Mouse (Mus musculus): ENCODE results near the gene Creb1. TPM values are rescaled to one million over a fixed set of nuclear protein-coding genes. Genes with fewer than 3 reads are reported as not detected.
"Not testable (repeated sequence)": the region's sequence is repeated elsewhere in the genome, so short reads cannot be mapped to it uniquely, and the experiment has no call there.

Gene Creb1
- polyA plus RNA-seq, 1 experiment = 16.2 TPM

DNA sequence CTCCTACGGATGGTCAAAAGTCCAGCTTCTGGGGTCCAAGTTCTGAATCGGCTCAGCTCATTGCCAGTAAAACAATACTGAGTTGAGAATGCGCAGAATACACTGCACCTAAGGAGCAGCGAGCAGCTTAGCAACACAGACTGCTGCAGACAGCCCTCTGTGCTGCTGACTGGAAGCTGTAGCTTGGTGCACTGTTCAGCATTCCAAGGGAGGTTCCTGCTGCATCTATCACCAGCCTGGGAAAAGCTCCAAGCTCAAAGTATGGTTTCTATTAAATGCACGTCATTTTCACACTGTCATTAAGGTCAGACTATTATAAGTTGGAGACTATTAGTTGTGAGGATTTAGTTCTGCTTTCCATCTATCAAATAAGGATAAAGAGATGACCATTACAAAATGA, 88.7 kb downstream of the Creb1 start:
- TF ChIP-seq POLR2A (IDR thresholded peaks at IDR 0.05; ENCODE audit: borderline replicate concordance, insufficient read depth, low read length) (no peak), CTCF (IDR thresholded peaks at IDR 0.05; ENCODE audit: borderline replicate concordance, insufficient read depth, low read depth, low read length) (no peak)
- 82% methylated on average over 5 of the region's 5 CpGs for WGBS
- no peak for DNase-seq
- Histone ChIP-seq H3K27me3 (ENCODE audit: control insufficient read depth, insufficient read depth, low read length) (no peaks in the 10 kb centered on the region), H3K27ac (ENCODE audit: insufficient read depth, low read length) (no peak overlapping the region), H3K4me3 (replicated peaks; ENCODE audit: insufficient read depth, low read depth, low read length) (no peak overlapping the region), H3K4me1 (ENCODE audit: control insufficient read depth, insufficient read depth, low read length) (no peaks in the 10 kb centered on the region; the same call in none of the 2 replicates)

- Histone ChIP-seq H3K4me1 (ENCODE audit: control insufficient read depth, insufficient read depth, low read length) (no peaks in the 10 kb centered on the region; the same call in 1 of the 2 replicates), H3K27ac (ENCODE audit: insufficient read depth, low read length) (no peak overlapping the region), H3K27me3 (ENCODE audit: control insufficient read depth, insufficient read depth, low read length) (no peaks in the 10 kb centered on the region), H3K4me3 (replicated peaks; ENCODE audit: insufficient read depth, low read depth, low read length) (no peak overlapping the region)
- WGBS = 48% methylated on average over 12 of the region's 12 CpGs
- no peak for TF ChIP-seq POLR2A (IDR thresholded peaks at IDR 0.05; ENCODE audit: borderline replicate concordance, insufficient read depth, low read length)
- no peak for TF ChIP-seq CTCF (IDR thresholded peaks at IDR 0.05; ENCODE audit: borderline replicate concordance, insufficient read depth, low read depth, low read length)
- DNase-seq = no peak
These were observed 91.4 kb downstream of the Creb1 start for GRCm38 (mm10) chr1:64623558-64624435.

GRCm38 (mm10) chr1:64625214-64625613, 92.8 kb downstream of the Creb1 start:
- TF ChIP-seq POLR2A (IDR thresholded peaks at IDR 0.05; ENCODE audit: borderline replicate concordance, insufficient read depth, low read length) (no peak), CTCF (IDR thresholded peaks at IDR 0.05; ENCODE audit: borderline replicate concordance, insufficient read depth, low read depth, low read length) (no peak)
- DNase-seq = no peak
- no peak overlapping the region for H3K27ac ChIP-seq (ENCODE audit: insufficient read depth, low read length)
- no peaks in the 10 kb centered on the region for H3K27me3 ChIP-seq (ENCODE audit: control insufficient read depth, insufficient read depth, low read length)
- no peak overlapping the region for H3K4me3 ChIP-seq (replicated peaks; ENCODE audit: insufficient read depth, low read depth, low read length)
- H3K4me1 ChIP-seq (ENCODE audit: control insufficient read depth, insufficient read depth, low read length) = no peaks in the 10 kb centered on the region; the same call in 1 of the 2 replicates

DNA sequence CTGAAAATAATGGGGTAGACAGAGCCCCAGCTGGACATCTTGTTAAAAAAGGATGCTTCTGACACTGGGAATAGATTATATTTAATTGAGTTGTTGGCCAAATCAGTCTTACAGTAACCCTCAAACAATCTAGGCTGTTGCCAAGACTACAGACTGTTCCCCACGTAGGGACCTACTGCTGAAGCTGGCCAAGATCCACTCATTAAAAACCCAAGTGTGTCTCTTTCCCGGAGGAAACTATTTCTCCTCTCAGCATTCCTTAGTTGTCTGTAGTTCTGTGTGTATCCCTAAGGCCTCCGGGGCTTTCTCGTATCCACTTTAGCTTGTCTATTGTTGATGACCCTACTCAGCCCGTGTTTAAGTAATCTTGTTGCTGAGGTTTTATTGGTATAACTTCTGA, 99.1 kb downstream of the Creb1 start:
- TF ChIP-seq POLR2A (IDR thresholded peaks at IDR 0.05; ENCODE audit: borderline replicate concordance, insufficient read depth, low read length) (no peak), CTCF (IDR thresholded peaks at IDR 0.05; ENCODE audit: borderline replicate concordance, insufficient read depth, low read depth, low read length) (no peak)
- Histone ChIP-seq H3K27me3 (ENCODE audit: control insufficient read depth, insufficient read depth, low read length) (no peaks in the 10 kb centered on the region; the same call in 1 of the 2 replicates), H3K4me3 (replicated peaks; ENCODE audit: insufficient read depth, low read depth, low read length) (no peak overlapping the region), H3K4me1 (ENCODE audit: control insufficient read depth, insufficient read depth, low read length) (no peaks in the 10 kb centered on the region), H3K27ac (ENCODE audit: insufficient read depth, low read length) (no peak overlapping the region)
- DNase-seq = no peak
- 23% methylated on average over 5 of the region's 5 CpGs for WGBS

DNA sequence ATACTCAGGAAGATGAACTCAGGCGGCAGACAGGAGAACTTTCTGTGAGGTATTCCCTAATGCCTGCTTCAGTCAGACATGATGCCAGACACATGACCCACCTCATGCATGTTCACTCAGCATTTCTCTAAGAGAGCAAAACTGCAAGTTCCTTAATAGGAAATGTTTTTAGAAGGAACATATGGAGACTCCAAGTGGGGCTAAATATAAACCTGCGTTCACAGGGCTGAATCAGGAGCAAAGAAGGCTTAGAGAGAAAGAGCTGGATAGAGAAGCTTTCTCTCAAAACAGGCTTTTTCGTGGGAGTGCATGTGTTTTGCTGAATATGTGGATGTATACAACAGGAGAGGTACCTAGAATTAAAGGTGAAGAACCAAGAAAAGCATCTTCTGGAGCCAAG, 100.8 kb downstream of the Creb1 start:
- WGBS = 64% methylated on average over 3 of the region's 3 CpGs
- Histone ChIP-seq H3K4me1 (ENCODE audit: control insufficient read depth, insufficient read depth, low read length) (no peaks in the 10 kb centered on the region), H3K4me3 (replicated peaks; ENCODE audit: insufficient read depth, low read depth, low read length) (no peak overlapping the region), H3K27me3 (ENCODE audit: control insufficient read depth, insufficient read depth, low read length) (no peaks in the 10 kb centered on the region; the same call in 1 of the 2 replicates), H3K27ac (ENCODE audit: insufficient read depth, low read length) (no peak overlapping the region)
- no peak for TF ChIP-seq CTCF (IDR thresholded peaks at IDR 0.05; ENCODE audit: borderline replicate concordance, insufficient read depth, low read depth, low read length)
- no peak for TF ChIP-seq POLR2A (IDR thresholded peaks at IDR 0.05; ENCODE audit: borderline replicate concordance, insufficient read depth, low read length)
- no peak for DNase-seq

GRCm38 (mm10) chr1:64635624-64636023, 103.2 kb downstream of the Creb1 start:
- Histone ChIP-seq H3K27me3 (ENCODE audit: control insufficient read depth, insufficient read depth, low read length) (no peaks in the 10 kb centered on the region; the same call in 1 of the 2 replicates), H3K4me1 (ENCODE audit: control insufficient read depth, insufficient read depth, low read length) (no peaks in the 10 kb centered on the region), H3K4me3 (replicated peaks; ENCODE audit: insufficient read depth, low read depth, low read length) (no peak overlapping the region), H3K27ac (ENCODE audit: insufficient read depth, low read length) (no peak overlapping the region)
- WGBS = 70% methylated on average over 2 of the region's 2 CpGs
- no peak for DNase-seq
- no peak for TF ChIP-seq POLR2A (IDR thresholded peaks at IDR 0.05; ENCODE audit: borderline replicate concordance, insufficient read depth, low read length)
- no peak for TF ChIP-seq CTCF (IDR thresholded peaks at IDR 0.05; ENCODE audit: borderline replicate concordance, insufficient read depth, low read depth, low read length)

DNA sequence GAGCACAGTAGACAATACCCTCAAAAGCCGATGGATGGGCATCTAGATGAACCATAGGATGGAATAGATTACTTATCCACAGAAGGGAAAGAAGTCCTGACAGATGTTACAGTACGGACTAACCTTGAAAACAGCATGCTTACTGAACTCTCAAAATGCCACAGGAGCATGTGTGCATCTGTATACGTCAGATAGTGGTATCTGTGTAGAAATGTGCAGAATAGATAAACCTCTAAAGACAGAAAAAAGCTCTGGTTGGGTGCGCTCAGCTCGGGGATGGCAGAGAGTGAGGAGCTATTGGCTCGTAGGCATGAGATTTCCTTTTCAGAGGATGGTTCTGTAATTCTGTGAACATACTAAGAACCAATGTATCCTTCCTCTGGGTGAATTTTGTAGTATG, 106.8 kb downstream of the Creb1 start:
- Histone ChIP-seq H3K27ac (ENCODE audit: insufficient read depth, low read length) (no peak overlapping the region), H3K4me3 (replicated peaks; ENCODE audit: insufficient read depth, low read depth, low read length) (no peak overlapping the region), H3K4me1 (ENCODE audit: control insufficient read depth, insufficient read depth, low read length) (no peaks in the 10 kb centered on the region), H3K27me3 (ENCODE audit: control insufficient read depth, insufficient read depth, low read length) (no peaks in the 10 kb centered on the region)
- TF ChIP-seq CTCF (IDR thresholded peaks at IDR 0.05; ENCODE audit: borderline replicate concordance, insufficient read depth, low read depth, low read length) (no peak), POLR2A (IDR thresholded peaks at IDR 0.05; ENCODE audit: borderline replicate concordance, insufficient read depth, low read length) (no peak)
- no peak for DNase-seq
- WGBS = 97% methylated on average over 6 of the region's 6 CpGs

GRCm38 (mm10) chr1:64641069-64641468, 108.6 kb downstream of the Creb1 start:
- no peak overlapping the region for H3K4me3 ChIP-seq (replicated peaks; ENCODE audit: insufficient read depth, low read depth, low read length)
- 24% methylated on average over 6 of the region's 6 CpGs for WGBS
- H3K27me3 ChIP-seq (ENCODE audit: control insufficient read depth, insufficient read depth, low read length) = no peaks in the 10 kb centered on the region
- TF ChIP-seq POLR2A (IDR thresholded peaks at IDR 0.05; ENCODE audit: borderline replicate concordance, insufficient read depth, low read length) = no peak
- no peak for TF ChIP-seq CTCF (IDR thresholded peaks at IDR 0.05; ENCODE audit: borderline replicate concordance, insufficient read depth, low read depth, low read length)
- DNase-seq = no peak
- no peaks in the 10 kb centered on the region for H3K4me1 ChIP-seq (ENCODE audit: control insufficient read depth, insufficient read depth, low read length)
- no peak overlapping the region for H3K27ac ChIP-seq (ENCODE audit: insufficient read depth, low read length)

DNA sequence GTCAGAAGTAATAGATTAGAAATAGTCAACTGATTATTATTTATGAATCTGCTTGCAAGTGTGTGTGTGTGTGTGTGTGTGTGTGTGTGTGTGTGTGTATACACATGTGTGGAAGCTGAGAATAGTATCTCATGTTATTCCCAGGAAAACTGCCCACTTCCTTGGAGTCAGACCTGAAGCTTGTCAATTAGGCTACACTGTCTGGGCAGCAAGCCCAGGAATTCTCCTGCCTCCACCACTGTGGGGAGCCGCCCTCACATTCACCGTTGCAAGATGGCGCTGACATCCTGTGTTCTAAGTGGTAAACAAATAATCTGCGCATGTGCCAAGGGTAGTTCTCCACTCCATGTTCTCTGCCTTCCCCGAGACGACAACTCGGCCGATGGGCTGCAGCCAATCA, 110.1 kb downstream of the Creb1 start:
- H3K4me1 ChIP-seq (ENCODE audit: control insufficient read depth, insufficient read depth, low read length); H3K27me3 ChIP-seq (ENCODE audit: control insufficient read depth, insufficient read depth, low read length); H3K27ac ChIP-seq (ENCODE audit: insufficient read depth, low read length); DNase-seq; H3K4me3 ChIP-seq (replicated peaks; ENCODE audit: insufficient read depth, low read depth, low read length): not testable (repeated sequence)
- WGBS = 34% methylated on average over 8 of the region's 8 CpGs

All from cerebellum, adult 2 months (tissue).